Mouse (Mus musculus) colon, adult 2 months (tissue): ENCODE measurements around the gene Zmym5. TPM values are rescaled to one million over a fixed set of nuclear protein-coding genes. Genes with fewer than 3 reads are reported as not detected.

Source experiments
- polyA plus RNA-seq: library from polyadenylated mRNA; depleted of rRNA; stranded (reverse); fragments of >200 nt; gene quantifications from 2 replicates; pipeline ENCODE4 v1.2.3, GENCODE M21; 2012; rRNA removed

Zmym5 gene
- 2.4 and 3.5 TPM in 2 replicates for polyA plus RNA-seq

DNA sequence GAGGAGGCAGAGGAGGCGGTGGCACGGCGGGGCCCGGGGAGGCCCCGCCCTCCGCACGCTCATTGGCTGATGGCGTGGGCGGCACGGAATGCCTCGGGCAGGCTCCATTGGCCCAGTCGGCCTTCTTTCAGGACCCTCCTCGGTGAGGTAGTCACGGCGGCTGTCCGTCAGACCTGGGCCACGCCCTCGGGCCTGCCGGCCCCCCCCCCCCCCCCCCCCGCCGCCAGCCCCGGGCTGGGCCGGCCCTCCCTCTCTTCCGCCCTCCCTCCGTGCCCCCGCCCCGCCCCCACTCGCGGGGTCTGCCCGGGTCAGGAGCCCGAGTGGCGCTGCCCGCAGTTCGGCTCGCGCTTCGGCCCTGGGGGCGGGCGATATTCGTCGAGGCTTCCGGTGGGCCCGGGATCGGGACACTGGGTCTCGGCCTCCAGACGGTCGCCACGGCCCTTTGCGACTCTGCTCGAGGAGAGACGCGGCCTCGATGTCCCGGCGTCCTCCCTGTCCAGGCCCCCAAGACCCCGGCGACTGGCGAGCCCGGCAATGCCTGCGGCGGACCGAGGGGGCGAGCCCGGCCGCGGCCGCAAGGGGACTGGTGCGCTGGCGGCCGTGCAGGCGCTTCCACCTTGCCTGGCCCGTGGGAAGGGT lies at the start of gene Zmym5:
TSS of gene Zmym5 (minus strand) at position 16 of the 639 bp plus-strand sequence.

DNA sequence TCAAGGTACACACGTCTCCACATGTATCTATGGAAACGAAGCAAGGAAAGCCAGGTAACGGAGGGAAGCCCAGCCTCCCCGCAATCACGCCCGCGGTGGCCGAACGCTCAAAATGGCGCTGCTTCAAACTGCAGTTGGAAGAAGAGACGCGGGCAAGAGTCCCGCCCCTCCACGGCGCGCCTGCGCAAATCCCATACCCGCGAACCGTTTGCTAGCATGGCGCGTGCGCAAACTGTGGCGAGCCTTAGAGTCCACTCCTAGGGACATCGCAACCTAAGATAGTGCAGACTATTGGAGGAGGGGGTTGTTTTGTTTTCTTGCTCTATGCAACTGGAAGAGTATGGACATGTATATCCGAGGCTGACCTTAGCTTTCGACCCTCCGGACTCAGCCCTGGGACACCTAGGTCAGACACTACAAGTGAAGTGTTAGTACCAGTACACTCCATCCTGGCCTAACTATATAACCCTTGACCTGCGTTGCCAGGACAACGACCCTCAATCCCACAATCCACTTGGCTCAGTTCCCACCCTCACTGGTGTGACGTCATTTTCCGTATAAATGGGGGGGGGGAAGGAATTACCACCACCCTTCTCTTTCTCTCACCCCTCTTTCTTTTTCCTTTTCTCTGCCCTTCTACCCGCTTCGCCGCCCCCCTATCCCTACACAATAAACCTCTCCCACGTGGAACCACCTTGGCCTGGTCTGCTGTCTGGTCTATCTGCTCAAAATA lies 33.1 kb downstream of the Zmym5 start, which contains the start of gene Pspc1:
TSS of gene Pspc1 (minus strand) at position 117 of the 733 bp plus-strand sequence.

Other genes starting within 250 kb of the Zmym5 start
- gene Cenpj, start 236.3 kb downstream of the Zmym5 start, polyA plus RNA-seq, result 1.7 and 2.7 TPM in 2 replicates
- gene Parp4, start 236.1 kb downstream of the Zmym5 start, polyA plus RNA-seq, result 4.7 and 5.4 TPM in 2 replicates
- 1.4 TPM in 2 replicates for gene Mphosph8, start 143.5 kb downstream of the Zmym5 start, polyA plus RNA-seq
- gene Pspc1, start 33.4 kb downstream of the Zmym5 start, polyA plus RNA-seq, result 3.6 and 3.9 TPM in 2 replicates
- gene Zmym2, start 74.9 kb upstream of the Zmym5 start, polyA plus RNA-seq, result 3.0 and 5.1 TPM in 2 replicates
- gene Gja3, start 246.4 kb upstream of the Zmym5 start, polyA plus RNA-seq, result not detected in 2 replicates